Mouse (Mus musculus) myocyte (in vitro differentiated cells): ENCODE data around the gene Bach2. TPM values are rescaled to one million over a fixed set of nuclear protein-coding genes. Genes with fewer than 3 reads are reported as not detected.

Source experiments
- H3K27me3 ChIP-seq: one replicate; pipeline ENCODE4 v1.6.1; 2011; ENCODE audit not compliant: control insufficient read depth, insufficient read depth, insufficient read length
- H3K36me3 ChIP-seq: one replicate; pipeline ENCODE4 v1.6.1; 2011; ENCODE audit not compliant: control insufficient read depth, insufficient read depth
- H3K4me2 ChIP-seq: one replicate; pipeline ENCODE4 v1.6.1; 2011; ENCODE audit warnings: low read depth, control low read depth
- H3K4me3 ChIP-seq: one replicate; pipeline ENCODE4 v1.5.1; 2011; ENCODE audit warnings: mild to moderate bottlenecking, control low read depth, moderate library complexity
- H3K79me2 ChIP-seq: one replicate; pipeline ENCODE4 v1.6.1; 2011; ENCODE audit not compliant: control insufficient read depth, insufficient read depth
- H3ac ChIP-seq: one replicate; pipeline ENCODE4 v1.6.1; 2011; ENCODE audit not compliant: control insufficient read depth, insufficient read length
- CEBPB ChIP-seq: IDR thresholded peaks from 2 replicates; pipeline ENCODE4 v1.6.1; 2011; ENCODE audit warnings: mild to moderate bottlenecking, moderate library complexity; ENCODE audit not compliant: poor library complexity, insufficient read depth, severe bottlenecking
- E2F4 ChIP-seq: IDR thresholded peaks from one replicate; pipeline ENCODE4 v1.6.1; 2011; ENCODE audit warnings: mild to moderate bottlenecking, control low read depth, moderate library complexity; ENCODE audit not compliant: insufficient read depth
- MAX ChIP-seq: IDR thresholded peaks from one replicate; pipeline ENCODE4 v1.6.1; 2011; ENCODE audit warnings: low read depth, mild to moderate bottlenecking, control low read depth
- MYOD1 ChIP-seq, 3 experiments: IDR thresholded peaks; one replicate each; pipeline ENCODE4 v1.6.1; 2011; ENCODE audit warnings: control low read depth in 2 of 3, low read depth in 2 of 3, mild to moderate bottlenecking in 2 of 3, moderate library complexity in 1 of 3; ENCODE audit not compliant: insufficient read length in 2 of 3, control insufficient read depth in 1 of 3
- MYOG ChIP-seq, 3 experiments: IDR thresholded peaks; one replicate each; pipeline ENCODE4 v1.6.1; 2011; ENCODE audit warnings: control low read depth in 2 of 3, low read depth in 2 of 3, mild to moderate bottlenecking in 2 of 3; ENCODE audit not compliant: insufficient read length in 2 of 3, control insufficient read depth in 1 of 3, insufficient read depth in 1 of 3
- POLR2A ChIP-seq: IDR thresholded peaks from one replicate; pipeline ENCODE4 v1.6.1; 2011; ENCODE audit warnings: low read depth, mild to moderate bottlenecking, control low read depth, moderate library complexity; ENCODE audit not compliant: insufficient read length
- POLR2AphosphoS2 ChIP-seq: IDR thresholded peaks from one replicate; pipeline ENCODE4 v1.6.1; 2011; ENCODE audit warnings: low read depth, control low read depth; ENCODE audit not compliant: insufficient read length
- REST ChIP-seq: IDR thresholded peaks from one replicate; pipeline ENCODE4 v1.6.1; 2011; ENCODE audit warnings: mild to moderate bottlenecking, control low read depth, moderate library complexity; ENCODE audit not compliant: insufficient read depth, insufficient read length
- SRF ChIP-seq: IDR thresholded peaks from one replicate; pipeline ENCODE4 v1.6.1; 2011; ENCODE audit warnings: low read depth; ENCODE audit not compliant: control insufficient read depth, insufficient read length
- TCF12 ChIP-seq: IDR thresholded peaks from one replicate; pipeline ENCODE4 v1.6.1; 2011; ENCODE audit warnings: mild to moderate bottlenecking, control low read depth; ENCODE audit not compliant: poor library complexity, insufficient read depth, severe bottlenecking
- TCF3 ChIP-seq: IDR thresholded peaks from one replicate; pipeline ENCODE4 v1.6.1; 2011; ENCODE audit warnings: low read depth, control low read depth; ENCODE audit not compliant: insufficient read length
- USF1 ChIP-seq: IDR thresholded peaks from one replicate; pipeline ENCODE4 v1.6.1; 2011; ENCODE audit warnings: low read depth, mild to moderate bottlenecking, control low read depth, moderate library complexity
- polyA plus RNA-seq: library from polyadenylated mRNA; unstranded; fragments of >200 nt; fragmentation: generic; extraction: Trizol; gene quantifications from one replicate; pipeline ENCODE4 v1.2.1, GENCODE M21; 2012; ENCODE audit warnings: missing spikeins

Bach2 gene
- polyA plus RNA-seq, 1 experiment, result 0.29 TPM

DNA sequence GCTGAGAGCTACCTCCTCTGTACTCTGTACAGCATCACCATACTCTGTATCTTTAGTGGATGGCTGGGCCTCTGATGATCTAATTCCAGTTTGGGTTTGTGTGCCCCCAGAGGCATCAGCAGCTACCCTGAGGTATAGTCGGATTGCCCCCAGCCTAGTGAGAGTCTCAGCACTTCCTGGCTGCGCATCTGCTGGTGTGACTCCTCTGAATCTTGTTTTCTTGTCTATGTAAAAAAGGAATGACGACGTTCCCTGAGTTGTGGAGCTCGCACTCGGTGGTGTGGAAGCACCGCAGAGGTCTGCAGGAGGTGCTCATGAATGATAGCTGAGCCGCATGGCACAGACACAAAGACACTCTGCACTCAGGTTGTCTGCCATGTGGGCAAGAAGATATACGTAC lies 105.7 kb downstream of the Bach2 start:
- no peaks in the 10 kb centered on the region for H3K36me3 ChIP-seq

DNA sequence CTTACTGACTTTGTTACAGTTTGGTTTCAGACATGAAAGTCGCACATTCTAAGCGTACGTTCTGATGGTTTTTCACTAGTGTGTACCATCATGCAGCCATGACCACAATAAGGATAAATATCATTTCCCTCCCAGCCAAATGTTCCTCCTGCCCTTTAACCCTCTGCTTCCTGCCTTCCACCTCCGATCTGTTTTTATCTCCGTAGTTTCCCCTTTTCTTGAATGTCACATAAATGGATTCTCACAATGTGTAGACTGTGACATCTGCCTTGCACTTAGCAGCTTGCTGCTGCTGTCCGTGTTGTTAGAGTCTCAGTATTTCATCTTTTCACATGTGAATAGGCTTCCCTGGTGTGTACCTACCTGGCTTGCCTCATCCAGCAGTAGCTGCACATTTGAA lies 108.6 kb downstream of the Bach2 start:
- Histone ChIP-seq H3ac (no peak overlapping the region), H3K79me2 (no peaks in the 10 kb centered on the region), H3K36me3 (no peaks in the 10 kb centered on the region), H3K4me3 (no peak overlapping the region), H3K4me2 (no peak overlapping the region), H3K27me3 (no peaks in the 10 kb centered on the region)
- TF ChIP-seq MAX (no peak), USF1 (no peak), POLR2AphosphoS2 (no peak), TCF12 (no peak), POLR2A (no peak), MYOG (IDR thresholded peaks at IDR 0.05; ENCODE audit: control insufficient read depth in 1 of 3, insufficient read depth in 1 of 3, insufficient read length in 2 of 3, low read depth in 2 of 3) (no peak), MYOD1 (IDR thresholded peaks at IDR 0.05; ENCODE audit: control insufficient read depth in 1 of 3, insufficient read length in 2 of 3, low read depth in 2 of 3) (no peak), CEBPB (no peak), SRF (no peak), E2F4 (no peak), TCF3 (no peak), REST (no peak)

More for the DNA sequence above, 105.7 kb downstream of the Bach2 start:
- H3K4me3 ChIP-seq, result no peak overlapping the region
- TF ChIP-seq USF1, result no peak
- TF ChIP-seq E2F4, result no peak
- no peak for TF ChIP-seq MAX
- no peaks in the 10 kb centered on the region for H3K27me3 ChIP-seq
- H3ac ChIP-seq, result no peak overlapping the region
- no peak overlapping the region for H3K4me2 ChIP-seq
- no peaks in the 10 kb centered on the region for H3K79me2 ChIP-seq

DNA sequence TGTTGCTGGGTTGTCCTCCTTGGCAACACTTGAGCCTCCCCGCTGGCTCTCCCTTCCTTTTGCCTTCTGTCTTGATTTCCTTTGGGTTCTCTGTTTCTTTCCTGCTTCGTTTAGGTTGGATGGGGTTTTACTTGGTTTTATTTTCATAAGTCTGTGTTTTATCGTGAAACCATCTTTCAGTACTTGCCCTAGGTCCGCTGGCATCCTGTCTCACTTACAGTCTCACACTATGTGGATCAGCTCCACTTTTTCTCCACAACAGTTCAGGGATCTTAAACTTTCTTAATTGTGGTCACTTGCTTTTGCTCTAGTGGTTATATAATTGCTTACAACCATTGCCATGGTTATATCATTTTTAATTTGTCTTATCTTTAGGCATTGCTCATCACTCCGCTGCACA lies 109.1 kb downstream of the Bach2 start:
- Histone ChIP-seq H3K36me3 (no peaks in the 10 kb centered on the region), H3K4me3 (no peak overlapping the region), H3K79me2 (no peaks in the 10 kb centered on the region), H3ac (no peak overlapping the region), H3K27me3 (no peaks in the 10 kb centered on the region), H3K4me2 (no peak overlapping the region)
- TF ChIP-seq MYOG (IDR thresholded peaks at IDR 0.05; ENCODE audit: control insufficient read depth in 1 of 3, insufficient read depth in 1 of 3, insufficient read length in 2 of 3, low read depth in 2 of 3), result no peak
- no peak for TF ChIP-seq USF1
- no peak for TF ChIP-seq REST
- no peak for TF ChIP-seq E2F4
- TF ChIP-seq POLR2A, result no peak
- TF ChIP-seq POLR2AphosphoS2, result no peak
- TF ChIP-seq CEBPB, result no peak
- no peak for TF ChIP-seq MAX
- no peak for TF ChIP-seq MYOD1 (IDR thresholded peaks at IDR 0.05; ENCODE audit: control insufficient read depth in 1 of 3, insufficient read length in 2 of 3, low read depth in 2 of 3)
- TF ChIP-seq TCF3, result no peak
- TF ChIP-seq TCF12, result no peak
- no peak for TF ChIP-seq SRF

DNA sequence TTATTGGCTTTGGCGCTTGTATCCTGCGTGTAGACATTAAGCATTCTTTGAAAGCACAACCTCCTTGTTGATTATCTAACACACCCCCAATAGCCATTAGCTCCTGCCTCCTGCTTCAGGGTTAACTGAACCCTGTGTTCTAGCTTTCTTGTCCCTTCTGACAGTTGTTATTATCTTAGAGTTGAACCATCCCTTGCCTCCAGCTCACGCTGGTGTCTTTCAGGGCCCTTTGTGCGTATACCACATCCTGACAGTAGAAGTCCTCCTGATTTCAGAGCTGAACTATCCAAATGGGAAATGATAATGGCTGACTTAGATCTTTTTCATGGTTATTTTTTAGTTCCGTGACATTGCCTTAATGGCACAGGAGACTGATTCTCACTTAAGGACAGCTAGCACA lies 110.8 kb downstream of the Bach2 start:
- no peaks in the 10 kb centered on the region for H3K27me3 ChIP-seq
- no peak overlapping the region for H3K4me2 ChIP-seq
- no peak overlapping the region for H3ac ChIP-seq
- H3K4me3 ChIP-seq, result no peak overlapping the region
- TF ChIP-seq TCF12 (no peak), CEBPB (no peak), REST (no peak), MAX (no peak), MYOD1 (IDR thresholded peaks at IDR 0.05; ENCODE audit: control insufficient read depth in 1 of 3, insufficient read length in 2 of 3, low read depth in 2 of 3) (no peak), TCF3 (no peak)
- no peaks in the 10 kb centered on the region for H3K79me2 ChIP-seq
- H3K36me3 ChIP-seq, result no peaks in the 10 kb centered on the region

DNA sequence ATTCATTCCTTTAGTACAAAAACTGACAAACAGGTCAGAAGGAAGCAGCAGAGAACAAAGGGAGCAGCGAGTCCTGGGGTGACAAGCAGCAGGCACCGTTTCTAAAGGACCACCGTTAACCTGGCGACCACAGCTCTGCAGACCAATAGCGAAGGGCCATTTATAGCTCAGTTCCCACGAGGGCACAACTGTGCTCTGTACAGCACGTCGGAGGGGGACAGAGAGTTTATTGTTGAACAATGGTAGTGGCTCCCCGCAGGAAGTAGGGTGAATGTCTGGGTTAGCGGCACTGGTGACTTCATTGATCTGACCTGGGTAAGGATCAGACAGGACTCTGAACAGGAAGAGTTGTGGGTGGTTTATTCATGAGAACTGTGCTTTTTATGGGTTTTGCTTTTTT lies 112.6 kb downstream of the Bach2 start:
- TF ChIP-seq TCF12 (no peak), USF1 (no peak), E2F4 (no peak), TCF3 (no peak), SRF (no peak), REST (no peak), POLR2AphosphoS2 (no peak), MYOD1 (IDR thresholded peaks at IDR 0.05; ENCODE audit: control insufficient read depth in 1 of 3, insufficient read length in 2 of 3, low read depth in 2 of 3) (no peak), MYOG (IDR thresholded peaks at IDR 0.05; ENCODE audit: control insufficient read depth in 1 of 3, insufficient read depth in 1 of 3, insufficient read length in 2 of 3, low read depth in 2 of 3) (no peak), MAX (no peak), POLR2A (no peak), CEBPB (no peak)

More for the DNA sequence above, 112.6 kb downstream of the Bach2 start:
- H3K4me3 ChIP-seq, result no peak overlapping the region
- H3K4me2 ChIP-seq, result no peak overlapping the region
- H3ac ChIP-seq, result no peak overlapping the region
- H3K27me3 ChIP-seq, result no peaks in the 10 kb centered on the region
- H3K36me3 ChIP-seq, result no peaks in the 10 kb centered on the region
- no peaks in the 10 kb centered on the region for H3K79me2 ChIP-seq
